Mouse (Mus musculus): ENCODE data around the gene Hoga1. TPM values are rescaled to one million over a fixed set of nuclear protein-coding genes. Genes with fewer than 3 reads are reported as not detected.

Gene Hoga1
- polyA plus RNA-seq (2015; fragmentation: Nextera tagmentation; extraction: Ambion mirVana): 30.4 and 35.0 TPM in 2 replicates

DNA sequence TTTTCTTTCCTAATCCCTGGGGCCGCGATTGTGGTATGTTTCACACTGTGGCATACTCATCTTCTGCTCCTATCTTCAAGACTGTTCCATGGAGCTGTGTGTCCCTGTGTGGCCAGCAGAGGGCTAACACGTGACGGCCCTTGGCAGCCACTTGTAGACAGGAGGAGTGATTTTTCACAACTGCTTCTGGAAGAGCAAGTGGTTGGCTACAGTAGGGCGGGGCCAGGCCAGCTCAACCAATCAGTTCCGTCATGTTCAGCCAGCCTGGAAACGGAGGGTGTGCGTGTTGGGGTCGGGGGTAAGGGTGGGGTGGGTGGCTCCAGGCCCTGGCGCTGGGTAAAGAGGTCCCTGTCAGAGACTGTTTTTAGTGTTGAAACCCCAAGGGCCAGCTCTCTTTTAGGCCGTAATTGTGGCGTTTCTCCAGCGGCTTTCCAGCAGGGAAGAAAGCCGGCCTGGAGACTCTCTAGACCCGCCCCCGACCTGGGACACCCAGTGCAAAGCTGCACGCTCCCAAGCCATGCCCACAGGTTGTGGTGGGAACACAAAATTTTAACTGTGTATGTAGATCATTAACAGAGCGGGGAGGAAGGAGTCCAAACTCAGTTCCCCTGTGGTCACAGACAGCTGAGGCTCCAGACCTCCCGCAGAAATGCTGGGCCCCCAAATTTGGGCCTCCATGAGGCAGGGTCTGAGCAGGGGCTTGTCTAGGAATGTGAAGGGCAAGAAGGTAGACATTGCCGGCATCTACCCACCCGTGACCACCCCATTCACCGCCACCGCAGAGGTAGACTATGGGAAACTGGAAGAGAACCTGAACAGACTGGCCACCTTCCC lies at the start of gene Hoga1:
Hoga1 (plus strand) TSS at position 342 of the 834 bp plus-strand sequence.
- H3K36me3 ChIP-seq (ENCODE audit: insufficient read depth, low read length): no peaks in the 10 kb centered on the region
- peak; percentile 97 for ATAC-seq (ENCODE audit: low FRiP score, low TSS enrichment)
- H3K4me2 ChIP-seq (replicated peaks; ENCODE audit: low read depth, low read length): peak within 1 kb of the TSS; percentile 56
- H3K27ac ChIP-seq (ENCODE audit: low read length): peak within 1 kb of the TSS; percentile 79
- H3K4me3 ChIP-seq (ENCODE audit: low read length): peak within 1 kb of the TSS; percentile 46
- H3K9me3 ChIP-seq (ENCODE audit: low read length): no peaks in the 10 kb centered on the region
- no peaks in the 10 kb centered on the region for H3K27me3 ChIP-seq (ENCODE audit: insufficient read depth, low read length)
- H3K9ac ChIP-seq (replicated peaks; ENCODE audit: low read length): peak within 1 kb of the TSS; percentile 63
- H3K4me1 ChIP-seq (ENCODE audit: insufficient read depth, low read length): peaks cover 5% of the 10 kb centered on the region
- 20% methylated on average over 23 of the region's 23 CpGs for WGBS

DNA sequence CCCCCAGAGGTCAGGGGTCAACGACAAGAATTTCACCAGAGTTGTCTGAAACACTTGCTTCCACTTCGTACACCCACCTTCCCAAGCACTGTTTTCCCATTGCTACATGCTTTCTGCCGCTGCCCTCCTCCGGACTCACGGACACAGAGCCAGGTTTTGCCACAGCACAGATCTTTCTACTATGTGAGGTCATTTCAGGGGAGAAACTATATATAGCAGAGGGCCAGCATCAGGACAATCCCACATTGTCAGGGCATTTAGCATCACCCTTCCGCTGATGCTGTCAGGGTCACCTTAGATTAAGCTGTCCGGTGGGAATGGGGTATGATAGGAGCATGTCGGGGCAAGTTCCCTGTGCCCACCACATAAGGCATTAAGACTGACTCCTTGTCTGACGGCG lies 48.3 kb upstream of the Hoga1 start:
- H3K27me3 ChIP-seq (ENCODE audit: insufficient read depth, low read length): no peaks in the 10 kb centered on the region

DNA sequence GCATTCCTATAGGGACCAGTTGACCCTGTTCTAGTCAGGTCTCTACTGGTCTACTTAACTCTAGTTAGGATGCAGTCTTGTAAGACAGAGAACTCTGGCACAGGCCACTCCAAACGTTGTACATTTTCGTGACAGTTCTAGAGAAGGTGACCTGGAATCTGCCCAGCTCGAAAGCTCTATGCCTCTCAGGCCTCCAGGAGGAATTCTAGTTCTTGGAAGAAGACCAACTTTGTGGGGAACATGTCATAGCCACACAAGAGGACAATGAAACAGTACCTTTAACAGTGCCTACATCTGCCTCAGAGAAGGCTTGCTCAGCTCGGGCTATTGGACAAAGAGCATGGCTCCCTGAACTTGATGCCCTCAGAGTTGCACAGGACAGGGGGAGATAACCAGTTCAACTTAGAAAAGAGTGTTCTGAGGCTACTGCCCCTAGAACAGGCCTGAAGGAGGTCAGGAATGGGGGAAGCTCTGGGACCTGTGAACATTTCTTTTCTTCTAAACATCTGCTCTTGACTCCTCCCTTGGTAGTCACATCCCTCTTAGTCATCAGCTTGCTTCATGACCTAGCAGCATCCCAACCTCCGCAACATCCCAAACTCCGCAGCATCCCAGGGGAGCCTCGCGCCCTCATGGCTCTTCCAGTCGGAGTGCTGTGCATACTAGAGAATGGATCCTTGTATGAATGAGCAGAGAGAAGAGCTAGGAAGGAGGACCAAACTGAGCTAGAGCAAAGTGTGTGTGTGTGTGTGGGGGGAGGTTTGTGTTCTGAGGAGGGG lies 46.5 kb upstream of the Hoga1 start:
- H3K36me3 ChIP-seq (ENCODE audit: insufficient read depth, low read length): no peaks in the 10 kb centered on the region
- H3K4me1 ChIP-seq (ENCODE audit: insufficient read depth, low read length): peaks cover 60% of the 10 kb centered on the region
- ATAC-seq (ENCODE audit: low FRiP score, low TSS enrichment): no peak
- no peak overlapping the region; the same call in 1 of the 2 replicates for H3K27ac ChIP-seq (ENCODE audit: low read length)
- 81% methylated on average over 9 of the region's 9 CpGs for WGBS
- H3K9me3 ChIP-seq (ENCODE audit: low read length): no peaks in the 10 kb centered on the region
- no peaks in the 10 kb centered on the region for H3K27me3 ChIP-seq (ENCODE audit: insufficient read depth, low read length)
- H3K4me2 ChIP-seq (replicated peaks; ENCODE audit: low read depth, low read length): no peak overlapping the region
- H3K4me3 ChIP-seq (ENCODE audit: low read length): no peak overlapping the region
- H3K9ac ChIP-seq (replicated peaks; ENCODE audit: low read length): peak overlapping the region; percentile 24; the same call in 1 of the 2 replicates

More for the DNA sequence above, 48.3 kb upstream of the Hoga1 start:
- Histone ChIP-seq H3K9ac (replicated peaks; ENCODE audit: low read length) (no peak overlapping the region), H3K4me2 (replicated peaks; ENCODE audit: low read depth, low read length) (no peak overlapping the region), H3K27ac (ENCODE audit: low read length) (no peak overlapping the region), H3K36me3 (ENCODE audit: insufficient read depth, low read length) (no peaks in the 10 kb centered on the region), H3K4me3 (ENCODE audit: low read length) (no peak overlapping the region), H3K9me3 (ENCODE audit: low read length) (no peaks in the 10 kb centered on the region), H3K4me1 (ENCODE audit: insufficient read depth, low read length) (peaks cover 79% of the 10 kb centered on the region)
- 61% methylated on average over 10 of the region's 10 CpGs for WGBS
- ATAC-seq (ENCODE audit: low FRiP score, low TSS enrichment): no peak

DNA sequence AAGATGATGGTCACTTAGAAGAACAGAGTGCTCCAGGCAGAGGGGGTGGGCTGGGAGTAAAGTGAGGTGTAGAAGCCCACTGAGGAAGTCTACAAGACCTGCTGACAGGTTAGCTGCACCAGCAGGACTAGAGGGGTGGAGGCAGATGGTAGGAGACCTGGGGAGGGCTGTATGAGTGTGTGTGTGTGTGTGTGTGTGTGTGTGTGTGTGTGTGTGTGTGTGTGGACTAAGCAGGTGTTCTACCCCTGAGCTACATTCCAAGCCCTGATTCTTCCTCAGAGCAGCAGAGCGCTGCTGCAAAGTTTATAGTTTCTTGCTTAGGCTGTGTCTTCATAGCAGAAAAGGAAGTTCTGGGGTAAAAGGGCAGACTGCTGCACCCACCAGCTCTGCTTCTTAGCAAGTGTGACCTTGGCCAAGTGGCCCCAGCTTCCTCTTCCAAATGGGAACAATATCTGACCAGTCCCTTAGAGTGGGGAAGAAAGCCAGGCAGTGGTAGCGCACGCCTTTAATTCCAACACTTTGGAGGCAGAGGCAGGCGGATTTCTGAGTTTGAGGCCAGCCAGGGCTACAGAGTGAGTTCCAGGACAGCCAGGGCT lies 45.6 kb upstream of the Hoga1 start:
- no peaks in the 10 kb centered on the region for H3K27me3 ChIP-seq (ENCODE audit: insufficient read depth, low read length)
- no peak for ATAC-seq (ENCODE audit: low FRiP score, low TSS enrichment)
- H3K4me2 ChIP-seq (replicated peaks; ENCODE audit: low read depth, low read length): no peak overlapping the region
- H3K9me3 ChIP-seq (ENCODE audit: low read length): no peaks in the 10 kb centered on the region
- H3K36me3 ChIP-seq (ENCODE audit: insufficient read depth, low read length): no peaks in the 10 kb centered on the region
- peak overlapping the region; percentile 79 for H3K27ac ChIP-seq (ENCODE audit: low read length)
- no peak overlapping the region for H3K4me3 ChIP-seq (ENCODE audit: low read length)
- no peak overlapping the region for H3K9ac ChIP-seq (replicated peaks; ENCODE audit: low read length)
- WGBS: 80% methylated on average over 4 of the region's 4 CpGs
- peaks cover 55% of the 10 kb centered on the region for H3K4me1 ChIP-seq (ENCODE audit: insufficient read depth, low read length)

- Histone ChIP-seq H3K9ac (replicated peaks; ENCODE audit: low read length) (no peak overlapping the region), H3K27ac (ENCODE audit: low read length) (peak overlapping the region; percentile 79), H3K4me1 (ENCODE audit: insufficient read depth, low read length) (peaks cover 55% of the 10 kb centered on the region), H3K36me3 (ENCODE audit: insufficient read depth, low read length) (no peaks in the 10 kb centered on the region), H3K27me3 (ENCODE audit: insufficient read depth, low read length) (no peaks in the 10 kb centered on the region), H3K9me3 (ENCODE audit: low read length) (no peaks in the 10 kb centered on the region), H3K4me3 (ENCODE audit: low read length) (no peak overlapping the region), H3K4me2 (replicated peaks; ENCODE audit: low read depth, low read length) (no peak overlapping the region)
- 18% methylated on average over 4 of the region's 4 CpGs for WGBS
- ATAC-seq (ENCODE audit: low FRiP score, low TSS enrichment): peak; percentile 28; the same call in 1 of the 2 replicates
Measured at GRCm38 (mm10) chr19:42000446-42000958, 44.9 kb upstream of the Hoga1 start.

DNA sequence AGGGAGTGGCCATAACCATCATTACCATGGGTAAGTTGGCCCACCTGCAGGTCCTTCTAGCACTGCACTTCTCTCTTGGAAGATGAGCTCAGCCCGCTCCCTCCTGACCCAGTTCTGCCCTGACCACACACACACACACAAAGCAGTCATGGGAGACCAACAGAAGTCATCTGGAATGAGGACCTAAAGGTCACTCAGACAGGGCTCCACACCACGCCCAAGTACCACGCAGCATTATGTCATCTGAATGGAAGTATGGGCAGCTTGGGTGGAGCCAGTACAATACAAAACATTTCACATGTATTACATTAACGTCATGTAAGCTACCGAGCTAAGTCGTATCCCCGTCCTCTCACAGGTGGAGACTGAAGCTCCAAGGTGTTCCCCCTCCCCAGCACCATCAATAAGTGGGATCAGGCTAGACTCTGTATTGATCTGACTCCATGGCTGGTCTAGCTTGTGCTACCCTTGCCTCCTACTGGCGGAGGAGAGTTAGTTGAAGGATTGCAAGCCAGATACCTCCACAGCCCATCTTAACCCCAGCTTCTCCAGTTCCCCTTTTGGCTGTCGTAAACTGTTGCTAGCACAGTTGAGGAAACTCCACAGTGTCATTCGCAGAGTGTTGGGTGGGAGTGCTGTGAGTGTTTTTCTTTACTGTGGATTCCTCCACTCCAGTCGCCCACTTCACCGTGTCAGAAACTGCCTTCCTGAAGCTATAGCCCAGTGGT lies 44.0 kb upstream of the Hoga1 start:
- ATAC-seq (ENCODE audit: low FRiP score, low TSS enrichment): no peak
- Histone ChIP-seq H3K27ac (ENCODE audit: low read length) (peak overlapping the region; percentile 79), H3K9ac (replicated peaks; ENCODE audit: low read length) (no peak overlapping the region), H3K4me1 (ENCODE audit: insufficient read depth, low read length) (peaks cover 55% of the 10 kb centered on the region), H3K4me3 (ENCODE audit: low read length) (no peak overlapping the region), H3K27me3 (ENCODE audit: insufficient read depth, low read length) (no peaks in the 10 kb centered on the region), H3K4me2 (replicated peaks; ENCODE audit: low read depth, low read length) (no peak overlapping the region), H3K36me3 (ENCODE audit: insufficient read depth, low read length) (no peaks in the 10 kb centered on the region), H3K9me3 (ENCODE audit: low read length) (no peaks in the 10 kb centered on the region)
- 88% methylated on average over 12 of the region's 12 CpGs for WGBS

- Histone ChIP-seq H3K27ac (ENCODE audit: low read length) (no peak overlapping the region), H3K36me3 (ENCODE audit: insufficient read depth, low read length) (no peaks in the 10 kb centered on the region), H3K27me3 (ENCODE audit: insufficient read depth, low read length) (no peaks in the 10 kb centered on the region), H3K9me3 (ENCODE audit: low read length) (no peaks in the 10 kb centered on the region), H3K4me3 (ENCODE audit: low read length) (no peak overlapping the region), H3K4me1 (ENCODE audit: insufficient read depth, low read length) (peaks cover 63% of the 10 kb centered on the region), H3K4me2 (replicated peaks; ENCODE audit: low read depth, low read length) (no peak overlapping the region), H3K9ac (replicated peaks; ENCODE audit: low read length) (no peak overlapping the region)
- 72% methylated on average over 6 of the region's 6 CpGs for WGBS
- no peak for ATAC-seq (ENCODE audit: low FRiP score, low TSS enrichment)
Measured at GRCm38 (mm10) chr19:42004258-42004657, 41.2 kb upstream of the Hoga1 start.

DNA sequence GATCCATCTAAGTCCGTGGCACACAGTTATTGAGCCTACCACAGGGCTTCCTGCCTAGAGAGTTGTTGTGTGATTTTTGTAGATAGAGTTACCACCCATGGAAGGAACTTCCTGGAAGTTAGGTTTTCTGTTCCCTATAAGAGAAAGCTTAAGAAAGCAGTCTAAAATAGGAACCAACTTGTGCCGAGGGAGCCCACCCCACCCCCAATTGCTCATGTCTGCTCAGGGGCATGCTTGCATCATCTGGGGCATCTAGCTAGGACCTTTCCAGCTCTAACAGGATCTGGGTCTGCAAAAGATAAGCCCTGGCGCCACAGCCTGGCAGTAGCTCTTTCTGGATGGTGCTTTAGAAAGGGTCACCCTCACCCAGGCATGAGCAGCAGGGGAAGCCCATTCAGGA lies 39.8 kb upstream of the Hoga1 start:
- 55% methylated on average over 3 of the region's 3 CpGs for WGBS
- ATAC-seq (ENCODE audit: low FRiP score, low TSS enrichment): peak; percentile 16; the same call in 1 of the 2 replicates

GRCm38 (mm10) chr19:42006568-42006967 lies 38.8 kb upstream of the Hoga1 start:
- Histone ChIP-seq H3K4me2 (replicated peaks; ENCODE audit: low read depth, low read length) (no peak overlapping the region), H3K36me3 (ENCODE audit: insufficient read depth, low read length) (0 out of 2 replicates have a peak, but pooled peaks cover 1% of the 10 kb centered on the region), H3K4me1 (ENCODE audit: insufficient read depth, low read length) (peaks cover 60% of the 10 kb centered on the region), H3K27me3 (ENCODE audit: insufficient read depth, low read length) (no peaks in the 10 kb centered on the region), H3K9ac (replicated peaks; ENCODE audit: low read length) (no peak overlapping the region), H3K27ac (ENCODE audit: low read length) (peak overlapping the region; percentile 52; the same call in 1 of the 2 replicates), H3K4me3 (ENCODE audit: low read length) (no peak overlapping the region), H3K9me3 (ENCODE audit: low read length) (no peaks in the 10 kb centered on the region)
- no peak for ATAC-seq (ENCODE audit: low FRiP score, low TSS enrichment)
- 52% methylated on average over 8 of the region's 8 CpGs for WGBS

More for the DNA sequence above, 39.8 kb upstream of the Hoga1 start:
- Histone ChIP-seq H3K4me3 (ENCODE audit: low read length) (no peak overlapping the region), H3K27ac (ENCODE audit: low read length) (peak overlapping the region; percentile 74), H3K9ac (replicated peaks; ENCODE audit: low read length) (no peak overlapping the region), H3K9me3 (ENCODE audit: low read length) (no peaks in the 10 kb centered on the region), H3K36me3 (ENCODE audit: insufficient read depth, low read length) (no peaks in the 10 kb centered on the region), H3K4me2 (replicated peaks; ENCODE audit: low read depth, low read length) (no peak overlapping the region), H3K4me1 (ENCODE audit: insufficient read depth, low read length) (peaks cover 63% of the 10 kb centered on the region), H3K27me3 (ENCODE audit: insufficient read depth, low read length) (no peaks in the 10 kb centered on the region)
